Mouse (Mus musculus) limb, embryonic 14.5 days (tissue): ENCODE results near the gene Adat3. TPM values are rescaled to one million over a fixed set of nuclear protein-coding genes. Genes with fewer than 3 reads are reported as not detected.
"Not testable (repeated sequence)": the region's sequence is repeated elsewhere in the genome, so short reads cannot be mapped to it uniquely, and the experiment has no call there.

Experiments
- ATAC-seq: fragments of 200-750 bp; cut with Nextera tagmentation; 2 replicates; pipeline ENCODE4 v1.8.0; 2017; ENCODE audit warnings: low read depth, moderate number of reproducible peaks, moderate TSS enrichment; ENCODE audit not compliant: low FRiP score
- DNase-seq: peaks from one replicate; pipeline ENCODE4 v3.0.0-alpha.2; 2015; ENCODE audit warnings: low spot score
- H3K27ac ChIP-seq: fragments of 300-500 bp; sonication (generic); replicated peaks from 2 replicates; pipeline ENCODE4 v1.5.1; 2014; ENCODE audit warnings: low read depth, mild to moderate bottlenecking, low read length, moderate library complexity, mixed read lengths
- H3K27me3 ChIP-seq: fragments of 300-500 bp; sonication (generic); 2 replicates; pipeline ENCODE4 v1.6.1; 2014; ENCODE audit warnings: low read length, mixed read lengths; ENCODE audit not compliant: control insufficient read depth, insufficient read depth
- H3K36me3 ChIP-seq: fragments of 300-500 bp; sonication (generic); 2 replicates; pipeline ENCODE4 v1.6.1; 2014; ENCODE audit warnings: mild to moderate bottlenecking, low read length, moderate library complexity, mixed read lengths; ENCODE audit not compliant: control insufficient read depth, insufficient read depth
- H3K4me1 ChIP-seq: fragments of 300-500 bp; sonication (generic); 2 replicates; pipeline ENCODE4 v1.6.1; 2014; ENCODE audit warnings: antibody characterized with exemption, low read length, mixed read lengths; ENCODE audit not compliant: control insufficient read depth, insufficient read depth
- H3K4me2 ChIP-seq: fragments of 300-500 bp; sonication (generic); replicated peaks from 2 replicates; pipeline ENCODE4 v1.6.1; 2014; ENCODE audit warnings: low read depth, mild to moderate bottlenecking, low read length, moderate library complexity; ENCODE audit not compliant: severe bottlenecking
- H3K4me3 ChIP-seq: fragments of 300-500 bp; sonication (generic); replicated peaks from 2 replicates; pipeline ENCODE4 v1.5.1; 2014; ENCODE audit warnings: low read length
- H3K9ac ChIP-seq: fragments of 300-500 bp; sonication (generic); 2 replicates; pipeline ENCODE4 v1.6.1; 2014; ENCODE audit warnings: mild to moderate bottlenecking, low read depth, low read length, moderate library complexity; ENCODE audit not compliant: severe bottlenecking
- H3K9me3 ChIP-seq: fragments of 300-500 bp; sonication (generic); 2 replicates; pipeline ENCODE4 v1.6.1; 2016; ENCODE audit warnings: low read length; ENCODE audit not compliant: control insufficient read depth
- POLR2A ChIP-seq: fragments of 200-500 bp; IDR thresholded peaks from 2 replicates; pipeline ENCODE4 v1.8.0; 2012; ENCODE audit warnings: inconsistent platforms, mild to moderate bottlenecking, moderate library complexity, borderline replicate concordance; ENCODE audit not compliant: insufficient read depth, insufficient read length; ENCODE audit errors: extremely low read depth
- WGBS: fragments of 180-500 bp; shearing (Covaris S2); extraction: QIAGEN DNeasy Blood & Tissue Kit; methylation state at CpG from one replicate; pipeline ENCODE4 v1.1.7; 2014; 5-methylcytosine and 5-hydroxymethylcytosine counted together
- polyA plus RNA-seq, 2 experiments: library from polyadenylated mRNA; depleted of rRNA in 1 of 2; stranded (reverse) in 1 of 2; unstranded in 1 of 2; fragments of >200 nt; fragmentation: Nextera tagmentation in 1 of 2; extraction: Ambion mirVana in 1 of 2; gene quantifications; 2 replicates each; pipeline versions ENCODE4 v1.2.1 to v1.2.3; 2012 to 2014

The Adat3 gene
- polyA plus RNA-seq, 2 experiments = 5.6 to 16.8 TPM

DNA sequence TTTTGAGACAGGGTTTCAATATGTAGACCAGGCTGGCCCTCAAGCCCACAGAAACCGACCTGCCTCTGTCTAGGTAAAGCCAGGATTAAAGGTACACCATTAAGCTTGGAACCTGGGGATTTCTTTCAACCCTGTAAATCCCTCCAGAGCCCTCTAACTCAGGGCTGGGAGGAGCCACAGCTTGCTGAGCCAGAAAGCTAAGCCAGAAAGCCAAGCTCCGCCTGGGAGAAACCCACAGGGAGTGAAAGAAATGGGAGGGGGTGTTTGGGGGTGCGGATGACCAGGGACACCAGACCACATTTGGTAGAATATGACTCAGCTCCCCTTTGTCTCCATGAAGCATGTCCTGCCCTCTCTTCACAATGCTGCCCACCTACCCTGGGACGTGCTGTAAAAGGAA, 6.4 kb upstream of the Adat3 start:
- no peaks in the 10 kb centered on the region for H3K27me3 ChIP-seq
- no peak overlapping the region for H3K9ac ChIP-seq
- H3K4me2 ChIP-seq = no peak overlapping the region
- TF ChIP-seq POLR2A = no peak
- no peaks in the 10 kb centered on the region for H3K36me3 ChIP-seq
- no peaks in the 10 kb centered on the region for H3K9me3 ChIP-seq
- no peak overlapping the region for H3K4me3 ChIP-seq
- DNase-seq = no peak
- no peaks in the 10 kb centered on the region for H3K4me1 ChIP-seq
- WGBS = 31% methylated on average over 4 of the region's 4 CpGs
- no peak overlapping the region for H3K27ac ChIP-seq
- ATAC-seq = no peak

DNA sequence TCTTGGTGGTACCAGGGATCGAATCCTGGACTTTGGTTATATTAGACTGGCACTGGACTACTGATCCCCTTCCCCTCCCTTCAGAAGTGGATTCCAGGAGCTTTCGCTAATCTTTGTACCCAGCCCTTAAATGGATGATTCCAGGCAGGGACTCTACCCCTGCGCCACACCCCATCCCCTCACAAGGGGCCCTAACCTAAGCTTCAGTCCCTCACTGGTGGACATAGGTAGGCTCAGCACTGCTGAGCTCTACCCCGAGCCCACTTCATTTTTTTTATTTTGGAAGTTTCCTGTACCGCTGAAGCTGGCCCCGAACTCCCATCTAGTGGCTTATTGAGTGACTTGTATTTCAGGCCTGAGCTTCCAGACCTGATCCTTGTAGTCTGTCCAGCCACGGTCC, 684 bp downstream of the Adat3 start:
- ATAC-seq = no peak
- peak overlapping the region; percentile 67 for H3K27ac ChIP-seq
- peak overlapping the region; percentile 87 for H3K4me2 ChIP-seq
- H3K4me1 ChIP-seq = peaks cover 11% of the 10 kb centered on the region
- TF ChIP-seq POLR2A = no peak
- H3K36me3 ChIP-seq = peaks cover 26% of the 10 kb centered on the region
- H3K4me3 ChIP-seq = peak overlapping the region; percentile 65
- peak overlapping the region; percentile 59 for H3K9ac ChIP-seq
- WGBS = 32% methylated on average over 7 of the region's 7 CpGs
- DNase-seq = no peak
- H3K9me3 ChIP-seq = no peaks in the 10 kb centered on the region
- no peaks in the 10 kb centered on the region for H3K27me3 ChIP-seq

GRCm38 (mm10) chr10:80604001-80604509, 1.4 kb downstream of the Adat3 start:
- H3K27ac ChIP-seq = no peak overlapping the region
- H3K4me2 ChIP-seq = peak overlapping the region; percentile 87
- WGBS = 95% methylated on average over 6 of the region's 7 CpGs
- H3K36me3 ChIP-seq = peaks cover 32% of the 10 kb centered on the region
- H3K9me3 ChIP-seq = no peaks in the 10 kb centered on the region
- peak overlapping the region; percentile 59; the same call in 1 of the 2 replicates for H3K9ac ChIP-seq
- peaks cover 11% of the 10 kb centered on the region for H3K4me1 ChIP-seq
- ATAC-seq (no peak), DNase-seq (no peak)
- H3K27me3 ChIP-seq = no peaks in the 10 kb centered on the region
- TF ChIP-seq POLR2A = no peak
- peak overlapping the region; percentile 65; the same call in 1 of the 2 replicates for H3K4me3 ChIP-seq

DNA sequence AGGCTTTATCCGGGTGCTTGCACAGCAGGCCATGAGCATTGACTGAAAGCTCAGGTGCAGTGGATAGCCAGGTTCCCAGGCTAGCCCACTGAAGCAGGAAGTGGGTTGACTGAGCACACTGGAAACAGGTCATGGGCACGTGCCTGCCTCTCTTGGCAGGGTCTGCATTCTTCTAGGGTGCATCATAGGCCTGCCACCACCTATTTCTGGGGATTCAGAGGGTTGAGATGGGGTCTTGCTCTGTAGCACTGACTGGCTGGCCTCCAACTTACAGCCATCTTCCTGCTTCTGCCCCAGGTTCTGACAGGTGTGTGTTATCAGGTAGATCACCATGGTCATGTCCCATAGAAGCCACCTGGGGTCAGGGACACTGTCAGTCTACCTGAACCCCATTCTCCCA, 2.3 kb downstream of the Adat3 start:
- 92% methylated on average over 2 of the region's 2 CpGs for WGBS
- Histone ChIP-seq H3K27me3 (no peaks in the 10 kb centered on the region), H3K9me3 (no peaks in the 10 kb centered on the region), H3K27ac (no peak overlapping the region), H3K4me3 (no peak overlapping the region), H3K4me1 (peaks cover 11% of the 10 kb centered on the region), H3K9ac (no peak overlapping the region), H3K4me2 (no peak overlapping the region), H3K36me3 (peaks cover 41% of the 10 kb centered on the region)
- TF ChIP-seq POLR2A = no peak
- DNase-seq (no peak), ATAC-seq (no peak)

- 73% methylated on average over 4 of the region's 4 CpGs for WGBS
- DNase-seq, H3K9ac ChIP-seq, ATAC-seq, H3K4me3 ChIP-seq, H3K27ac ChIP-seq, H3K4me2 ChIP-seq, H3K9me3 ChIP-seq, H3K27me3 ChIP-seq: not testable (repeated sequence)
- peaks cover 47% of the 10 kb centered on the region for H3K36me3 ChIP-seq
- peaks cover 11% of the 10 kb centered on the region for H3K4me1 ChIP-seq
Observed at GRCm38 (mm10) chr10:80605721-80606120, 3.0 kb downstream of the Adat3 start, which contains the start of gene Gm49322. Gene Gm49322, plus strand, starts transcription at chr10:80606021.

- 91% methylated on average over 22 of the region's 23 CpGs for WGBS
- H3K27me3 ChIP-seq = no peaks in the 10 kb centered on the region
- H3K9ac ChIP-seq = no peak overlapping the region
- peaks cover 11% of the 10 kb centered on the region for H3K4me1 ChIP-seq
- DNase-seq = no peak
- no peaks in the 10 kb centered on the region for H3K9me3 ChIP-seq
- H3K36me3 ChIP-seq = peaks cover 52% of the 10 kb centered on the region
- no peak overlapping the region for H3K4me2 ChIP-seq
- H3K27ac ChIP-seq = no peak overlapping the region
- no peak overlapping the region for H3K4me3 ChIP-seq
- TF ChIP-seq POLR2A = no peak
- no peak for ATAC-seq
Observed at GRCm38 (mm10) chr10:80606306-80606705, 3.6 kb downstream of the Adat3 start.
